Mouse (Mus musculus) liver, postnatal 0 days (tissue): ENCODE data around the gene Ceacam16.

ENCODE experiments used
- CTCF ChIP-seq: sonication (generic); IDR thresholded peaks from 2 replicates; pipeline ENCODE4 v1.5.1; 2016; ENCODE audit warnings: antibody characterized with exemption, low read depth
- EP300 ChIP-seq: IDR thresholded peaks from 2 replicates; pipeline ENCODE4 v1.6.1; 2016; ENCODE audit warnings: antibody characterized with exemption, low read depth, mild to moderate bottlenecking

DNA sequence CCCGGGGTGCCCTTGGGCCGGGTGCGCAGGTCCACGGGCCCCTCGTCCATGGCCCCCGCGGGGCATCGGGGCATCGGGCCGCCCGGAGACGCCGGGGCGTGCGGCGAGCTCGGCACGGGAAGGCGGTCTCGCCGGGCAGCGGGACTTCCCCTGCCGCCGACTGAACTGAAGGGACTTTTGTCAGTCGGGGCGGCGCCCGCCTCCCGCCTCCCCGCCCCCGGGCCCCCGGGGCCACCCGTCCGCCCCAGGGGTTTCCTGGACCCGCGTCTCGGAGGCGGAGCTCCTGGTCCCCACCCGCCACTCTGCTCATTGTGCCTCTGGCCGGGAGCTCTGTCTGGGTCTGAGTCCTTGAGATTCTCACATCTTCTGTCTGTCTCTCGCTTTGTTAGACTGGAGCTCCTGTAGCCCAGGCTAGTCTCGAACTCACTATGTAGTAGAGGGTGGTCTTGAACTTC lies 38.5 kb downstream of the Ceacam16 start, which contains the start of gene Bcl3:
- TF ChIP-seq CTCF: no peak
- no peak for TF ChIP-seq EP300
